Mouse (Mus musculus) gastrocnemius, adult 18-20 months (tissue): ENCODE measurements around the gene Phyhipl. TPM values are rescaled to one million over a fixed set of nuclear protein-coding genes. Genes with fewer than 3 reads are reported as not detected.
A peak's percentile ranks its signal among the peaks of the same experiment; 100 is the strongest.

Experiments
- DNase-seq: peaks from one replicate; pipeline ENCODE4 v3.0.0; 2021; ENCODE audit warnings: low spot score
- total RNA-seq, 2 experiments: library from RNA; stranded (reverse); gene quantifications; 2 replicates each; pipeline ENCODE4 v1.2.3; 2021

Gene Phyhipl
- total RNA-seq, 2 experiments from 2014 or later = not detected

- DNase-seq = no peak
Measured at GRCm38 (mm10) chr10:70635261-70635660, 20.5 kb downstream of the Phyhipl start.

- DNase-seq = no peak
Measured at GRCm38 (mm10) chr10:70631142-70631541, 24.6 kb downstream of the Phyhipl start.

- DNase-seq = no peak
Measured at GRCm38 (mm10) chr10:70623461-70623860, 32.3 kb downstream of the Phyhipl start.

- no peak for DNase-seq
Measured at GRCm38 (mm10) chr10:70616377-70616776, 39.4 kb downstream of the Phyhipl start.

- no peak for DNase-seq
Measured at GRCm38 (mm10) chr10:70611633-70612032, 44.1 kb downstream of the Phyhipl start.

GRCm38 (mm10) chr10:70599925-70600305 is 55.9 kb downstream of the Phyhipl start:
- DNase-seq = no peak

GRCm38 (mm10) chr10:70599126-70599924 is 56.4 kb downstream of the Phyhipl start:
- DNase-seq = peak; percentile 2

- no peak for DNase-seq
Measured at GRCm38 (mm10) chr10:70598516-70599125, 57.1 kb downstream of the Phyhipl start.

GRCm38 (mm10) chr10:70598081-70598515 is 57.7 kb downstream of the Phyhipl start:
- DNase-seq = peak; percentile 8

GRCm38 (mm10) chr10:70594007-70594406 is 61.8 kb downstream of the Phyhipl start:
- no peak for DNase-seq

- no peak for DNase-seq
Measured at GRCm38 (mm10) chr10:70586876-70587405, 68.8 kb downstream of the Phyhipl start.

- DNase-seq = no peak
Measured at GRCm38 (mm10) chr10:70584171-70584570, 71.6 kb downstream of the Phyhipl start.

GRCm38 (mm10) chr10:70581556-70582211 is 74.1 kb downstream of the Phyhipl start:
- no peak for DNase-seq

GRCm38 (mm10) chr10:70563636-70564035 is 92.1 kb downstream of the Phyhipl start:
- DNase-seq = peak; percentile 77

GRCm38 (mm10) chr10:70552531-70552930 is 103.2 kb downstream of the Phyhipl start:
- DNase-seq = peak; percentile 30

- DNase-seq = no peak
Measured at GRCm38 (mm10) chr10:70542857-70543256, 112.9 kb downstream of the Phyhipl start.

GRCm38 (mm10) chr10:70540456-70541195 is 115.1 kb downstream of the Phyhipl start:
- peak; percentile 12 for DNase-seq

- DNase-seq = no peak
Measured at GRCm38 (mm10) chr10:70539251-70539650, 116.5 kb downstream of the Phyhipl start.

GRCm38 (mm10) chr10:70537694-70538093 is 118.1 kb downstream of the Phyhipl start:
- no peak for DNase-seq

GRCm38 (mm10) chr10:70535401-70535800 is 120.4 kb downstream of the Phyhipl start:
- no peak for DNase-seq

GRCm38 (mm10) chr10:70534571-70534970 is 121.2 kb downstream of the Phyhipl start:
- DNase-seq = no peak
